Mouse (Mus musculus) liver, embryonic 14.5 days (tissue): ENCODE measurements around the gene Plp1. TPM values are rescaled to one million over a fixed set of nuclear protein-coding genes. Genes with fewer than 3 reads are reported as not detected.

Experiments used
- ATAC-seq: fragments of 200-750 bp; cut with Nextera tagmentation; 2 replicates; pipeline ENCODE4 v1.8.0; 2017; ENCODE audit warnings: moderate number of reproducible peaks, mild to moderate bottlenecking, moderate library complexity; ENCODE audit not compliant: insufficient read depth
- DNase-seq, 3 experiments: peaks; one replicate each; pipeline ENCODE4 v3.0.0-alpha.2; 2012 to 2013; ENCODE audit warnings: low read depth in 3 of 3, low spot score in 3 of 3
- H3K27ac ChIP-seq: fragments of 300-500 bp; sonication (generic); 2 replicates; pipeline ENCODE4 v1.5.1; 2014; ENCODE audit warnings: moderate library complexity, mild to moderate bottlenecking, control low read depth, inconsistent platforms
- H3K27me3 ChIP-seq: fragments of 300-500 bp; sonication (generic); 2 replicates; pipeline ENCODE4 v1.6.1; 2014; ENCODE audit warnings: mild to moderate bottlenecking, low read length, moderate library complexity; ENCODE audit not compliant: control insufficient read depth, insufficient read depth
- H3K36me3 ChIP-seq: fragments of 300-500 bp; sonication (generic); replicated peaks from 2 replicates; pipeline ENCODE4 v1.6.1; 2014; ENCODE audit warnings: low read depth; ENCODE audit not compliant: control insufficient read depth, insufficient read depth
- H3K4me1 ChIP-seq, 2 experiments: fragments of 200-500 bp in 1 of 2; fragments of 300-500 bp in 1 of 2; sonication (generic) in 1 of 2; replicated peaks; 2 replicates each; pipeline ENCODE4 v1.6.1; 2012 to 2014; ENCODE audit warnings: antibody characterized with exemption in 1 of 2, inconsistent platforms in 1 of 2, low read length in 1 of 2; ENCODE audit not compliant: control insufficient read depth in 2 of 2, insufficient read depth in 2 of 2
- H3K4me2 ChIP-seq: fragments of 300-500 bp; sonication (generic); 2 replicates; pipeline ENCODE4 v1.6.1; 2014; ENCODE audit warnings: low read depth, mild to moderate bottlenecking, control low read depth, moderate library complexity
- H3K4me3 ChIP-seq, 2 experiments: fragments of 200-500 bp in 1 of 2; fragments of 300-500 bp in 1 of 2; sonication (generic) in 1 of 2; 2 replicates each; pipeline ENCODE4 v1.5.1; 2012 to 2014; ENCODE audit warnings: low read depth in 2 of 2, low read length in 2 of 2, mild to moderate bottlenecking in 2 of 2, control low read depth in 1 of 2, inconsistent platforms in 1 of 2, moderate library complexity in 1 of 2; ENCODE audit not compliant: insufficient read depth in 1 of 2
- H3K9ac ChIP-seq: fragments of 300-500 bp; sonication (generic); replicated peaks from 2 replicates; pipeline ENCODE4 v1.6.1; 2014; ENCODE audit warnings: mild to moderate bottlenecking, control low read depth, moderate library complexity
- H3K9me3 ChIP-seq: fragments of 300-500 bp; sonication (generic); 2 replicates; pipeline ENCODE4 v1.6.1; 2016; ENCODE audit warnings: low read length, mixed read lengths; ENCODE audit not compliant: control insufficient read depth
- CTCF ChIP-seq: IDR thresholded peaks from 2 replicates; pipeline ENCODE4 v1.5.1; 2016; ENCODE audit warnings: antibody characterized with exemption, low read depth, control low read depth
- EP300 ChIP-seq: IDR thresholded peaks from 2 replicates; pipeline ENCODE4 v1.6.1; 2016; ENCODE audit warnings: antibody characterized with exemption, low read depth
- WGBS: fragments of 180-500 bp; shearing (Covaris S2); extraction: QIAGEN DNeasy Blood & Tissue Kit; methylation state at CpG from one replicate; pipeline ENCODE4 v1.1.7; 2014; ENCODE audit not compliant: insufficient replicate concordance; 5-methylcytosine and 5-hydroxymethylcytosine counted together
- polyA plus RNA-seq, 2 experiments: library from polyadenylated mRNA; depleted of rRNA in 1 of 2; stranded (reverse) in 1 of 2; unstranded in 1 of 2; fragments of >200 nt; fragmentation: Nextera tagmentation in 1 of 2; extraction: Ambion mirVana in 1 of 2; gene quantifications; 2 replicates each; pipeline versions ENCODE4 v1.2.1 to v1.2.3; 2012 to 2014

Plp1 gene
- polyA plus RNA-seq (2012; rRNA removed) (0.73 and 0.80 TPM in 2 replicates), polyA plus RNA-seq (2014; fragmentation: Nextera tagmentation; extraction: Ambion mirVana) (0.17 and 0.19 TPM in 2 replicates)

DNA sequence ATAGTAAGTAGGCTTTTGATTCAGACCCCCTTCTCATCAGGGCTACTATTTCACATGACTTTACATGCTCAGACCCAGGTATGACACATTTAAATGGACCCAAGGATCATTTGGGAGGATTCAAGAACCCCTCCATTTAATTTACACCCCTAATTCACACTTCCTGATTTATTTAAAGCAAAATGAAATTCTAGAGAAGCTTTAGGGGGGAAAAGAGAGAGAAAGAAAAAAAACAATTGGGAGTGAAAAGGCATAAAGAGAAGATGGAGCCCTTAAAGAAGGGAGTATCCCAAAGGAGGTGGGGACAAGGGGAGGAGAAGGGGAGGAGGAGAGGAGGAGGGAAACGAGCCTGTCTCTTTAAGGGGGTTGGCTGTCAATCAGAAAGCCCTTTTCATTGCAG lies at the start of gene Plp1:
Plp1 (plus strand) TSS at position 301 of the 400 bp plus-strand sequence.
- H3K36me3 ChIP-seq = no peaks in the 10 kb centered on the region

DNA sequence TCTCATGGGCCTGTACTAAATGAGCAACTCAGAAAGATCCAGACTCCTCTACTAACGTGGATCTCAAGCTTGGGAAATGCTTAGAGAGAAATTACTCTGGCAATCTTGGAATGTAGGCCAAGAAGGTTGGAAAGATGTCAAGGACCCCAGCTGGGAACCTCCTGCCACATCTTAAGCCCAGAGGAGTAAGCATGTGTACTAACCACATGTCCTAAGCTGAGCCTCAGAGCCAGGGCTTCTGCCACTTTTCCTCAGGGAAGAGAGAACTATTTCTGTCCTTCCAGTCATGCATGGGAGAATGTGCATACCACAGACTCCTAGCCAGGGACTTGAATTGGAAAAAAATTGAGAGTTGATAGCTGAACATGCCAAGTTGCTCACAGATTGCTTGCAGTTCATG lies 49.4 kb upstream of the Plp1 start:
- no peak for TF ChIP-seq EP300
- no peak for TF ChIP-seq CTCF
- H3K27me3 ChIP-seq = no peaks in the 10 kb centered on the region
- no peak for DNase-seq
- no peaks in the 10 kb centered on the region for H3K36me3 ChIP-seq
- no peaks in the 10 kb centered on the region for H3K4me1 ChIP-seq
- no peak overlapping the region for H3K27ac ChIP-seq
- H3K4me2 ChIP-seq = no peak overlapping the region
- 60% methylated on average over 1 of the region's 1 CpGs for WGBS
- H3K9ac ChIP-seq = no peak overlapping the region
- H3K9me3 ChIP-seq = no peaks in the 10 kb centered on the region
- ATAC-seq = no peak
- no peak overlapping the region for H3K4me3 ChIP-seq

More for the DNA sequence above, at the start of gene Plp1:
- no peak within 1 kb of the TSS for H3K4me2 ChIP-seq
- no peaks in the 10 kb centered on the region for H3K9me3 ChIP-seq
- H3K4me3 ChIP-seq = no peak within 1 kb of the TSS
- WGBS = 23% methylated on average over 1 of the region's 1 CpGs
- DNase-seq = no peak
- no peak within 1 kb of the TSS for H3K9ac ChIP-seq
- H3K27ac ChIP-seq = no peak within 1 kb of the TSS
- no peak for ATAC-seq
- no peaks in the 10 kb centered on the region for H3K27me3 ChIP-seq
- H3K4me1 ChIP-seq = no peaks in the 10 kb centered on the region
- no peak for TF ChIP-seq EP300
- no peak for TF ChIP-seq CTCF

DNA sequence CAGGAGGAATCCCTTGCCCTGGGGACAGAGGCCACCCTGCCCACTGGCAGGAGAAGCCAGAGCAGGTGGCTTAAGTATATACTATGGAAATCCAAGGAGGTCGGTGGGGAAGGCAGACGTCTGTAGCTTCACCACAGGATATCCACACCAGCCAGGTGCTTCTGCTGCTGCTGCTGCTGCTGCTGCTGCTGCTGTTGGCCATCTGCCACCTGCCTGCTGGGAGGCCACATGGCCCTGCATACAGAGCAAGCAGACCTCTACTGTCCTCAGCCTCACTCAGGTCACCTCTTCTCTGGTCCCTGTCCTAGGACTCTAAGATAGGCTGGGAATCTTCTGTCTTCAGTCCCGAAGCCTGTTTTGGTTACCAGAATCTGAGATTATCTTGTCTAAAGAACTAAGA lies 44.4 kb upstream of the Plp1 start:
- H3K27me3 ChIP-seq = no peaks in the 10 kb centered on the region
- DNase-seq (no peak), ATAC-seq (no peak)
- no peaks in the 10 kb centered on the region for H3K4me1 ChIP-seq
- no peak overlapping the region for H3K4me3 ChIP-seq
- H3K4me2 ChIP-seq = no peak overlapping the region
- no peak overlapping the region for H3K27ac ChIP-seq
- no peak overlapping the region for H3K9ac ChIP-seq
- no peaks in the 10 kb centered on the region for H3K9me3 ChIP-seq
- 48% methylated on average over 3 of the region's 3 CpGs for WGBS
- TF ChIP-seq EP300 (no peak), CTCF (no peak)
- no peaks in the 10 kb centered on the region for H3K36me3 ChIP-seq

DNA sequence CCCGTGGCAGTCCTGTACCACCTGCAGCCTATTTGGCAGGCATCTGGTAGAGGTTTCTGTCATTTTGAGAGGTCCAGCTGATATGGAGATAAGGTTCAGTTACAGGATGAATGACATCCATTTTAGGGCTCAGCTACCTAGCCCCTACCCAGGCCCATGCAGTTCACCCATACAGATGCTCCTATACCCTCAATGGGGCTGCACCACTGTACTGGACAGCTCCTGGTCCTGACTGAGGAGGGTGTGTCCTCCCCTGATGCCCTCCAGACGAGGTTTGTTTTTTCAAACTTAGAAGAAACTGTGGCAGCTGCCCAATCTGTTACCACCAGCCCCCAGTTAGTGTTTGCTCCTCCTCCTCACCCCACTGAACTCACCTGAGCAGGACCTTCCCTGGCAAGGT lies 43.2 kb upstream of the Plp1 start:
- no peak overlapping the region for H3K9ac ChIP-seq
- TF ChIP-seq CTCF (no peak), EP300 (no peak)
- WGBS = 48% methylated on average over 2 of the region's 2 CpGs

GRCm38 (mm10) chrX:136780041-136780440 lies 42.4 kb upstream of the Plp1 start, which contains the start of gene Glra4:
Gene Glra4, minus strand, starts transcription at chrX:136780141.
- Histone ChIP-seq H3K36me3 (no peaks in the 10 kb centered on the region), H3K9me3 (no peaks in the 10 kb centered on the region), H3K4me2 (no peak within 1 kb of the TSS), H3K27me3 (no peaks in the 10 kb centered on the region), H3K9ac (no peak within 1 kb of the TSS), H3K27ac (no peak within 1 kb of the TSS), H3K4me3 (no peak within 1 kb of the TSS), H3K4me1 (no peaks in the 10 kb centered on the region)
- ATAC-seq (no peak), DNase-seq (no peak)
- 67% methylated on average over 3 of the region's 3 CpGs for WGBS
- TF ChIP-seq CTCF (no peak), EP300 (no peak)

More for the DNA sequence above, 43.2 kb upstream of the Plp1 start:
- Histone ChIP-seq H3K9me3 (no peaks in the 10 kb centered on the region), H3K4me3 (no peak overlapping the region), H3K27ac (no peak overlapping the region), H3K36me3 (no peaks in the 10 kb centered on the region), H3K27me3 (no peaks in the 10 kb centered on the region), H3K4me1 (no peaks in the 10 kb centered on the region), H3K4me2 (no peak overlapping the region)
- DNase-seq (no peak), ATAC-seq (no peak)
